Mouse (Mus musculus) activated CD4-positive, CD25-positive, alpha-beta regulatory T cell (primary cell): ENCODE data around the gene Stau1. TPM values are rescaled to one million over a fixed set of nuclear protein-coding genes. Genes with fewer than 3 reads are reported as not detected.

Experiments
- polyA plus RNA-seq, 2 experiments: library from polyadenylated mRNA; unstranded; fragments of 100-300 nt; shearing (Covaris generic); gene quantifications; one replicate each; pipeline ENCODE4 v1.2.1; 2017

The Stau1 gene
- 10 to 100 TPM; 59.4 to 62.8 TPM for polyA plus RNA-seq

DNA sequence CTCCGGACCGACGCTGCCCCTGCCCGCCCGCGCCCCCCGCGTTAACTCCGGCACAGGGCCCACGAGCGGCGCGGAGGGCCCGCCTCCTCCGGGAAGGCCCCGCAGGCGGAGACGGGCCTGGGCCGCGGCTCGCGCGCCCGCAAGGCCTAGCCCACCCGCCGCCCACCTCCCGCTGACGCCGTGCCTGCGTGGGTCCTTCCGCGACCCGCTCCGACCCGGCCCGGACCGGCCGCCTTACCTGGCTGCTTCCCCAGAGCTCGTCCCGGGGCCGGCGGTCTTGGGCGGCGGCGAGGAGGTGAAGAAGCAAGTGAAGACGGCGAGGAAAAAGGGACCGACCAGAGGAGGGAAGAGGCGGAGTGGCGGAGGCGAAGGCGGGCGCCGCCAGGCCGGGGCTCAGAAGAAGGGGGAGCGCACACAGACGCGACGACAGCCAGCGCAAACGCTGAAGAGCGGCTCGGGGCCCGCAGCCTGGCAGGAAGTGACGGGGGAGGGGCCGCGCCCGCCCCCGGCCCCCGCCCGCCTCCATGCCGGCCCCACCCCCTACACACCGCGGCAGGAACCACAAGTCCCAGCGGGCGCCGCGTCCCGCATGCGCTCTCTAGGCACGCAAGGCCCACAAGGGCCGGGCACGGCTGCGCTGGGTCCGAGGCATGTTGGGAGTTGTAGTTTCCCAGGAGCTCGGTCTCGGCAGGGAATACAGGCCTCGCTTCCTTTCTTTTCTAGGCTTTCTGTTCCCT, at the start of gene Stau1:
Gene Stau1 (minus strand): TSS at position 504 of the 737 bp plus-strand sequence.

DNA sequence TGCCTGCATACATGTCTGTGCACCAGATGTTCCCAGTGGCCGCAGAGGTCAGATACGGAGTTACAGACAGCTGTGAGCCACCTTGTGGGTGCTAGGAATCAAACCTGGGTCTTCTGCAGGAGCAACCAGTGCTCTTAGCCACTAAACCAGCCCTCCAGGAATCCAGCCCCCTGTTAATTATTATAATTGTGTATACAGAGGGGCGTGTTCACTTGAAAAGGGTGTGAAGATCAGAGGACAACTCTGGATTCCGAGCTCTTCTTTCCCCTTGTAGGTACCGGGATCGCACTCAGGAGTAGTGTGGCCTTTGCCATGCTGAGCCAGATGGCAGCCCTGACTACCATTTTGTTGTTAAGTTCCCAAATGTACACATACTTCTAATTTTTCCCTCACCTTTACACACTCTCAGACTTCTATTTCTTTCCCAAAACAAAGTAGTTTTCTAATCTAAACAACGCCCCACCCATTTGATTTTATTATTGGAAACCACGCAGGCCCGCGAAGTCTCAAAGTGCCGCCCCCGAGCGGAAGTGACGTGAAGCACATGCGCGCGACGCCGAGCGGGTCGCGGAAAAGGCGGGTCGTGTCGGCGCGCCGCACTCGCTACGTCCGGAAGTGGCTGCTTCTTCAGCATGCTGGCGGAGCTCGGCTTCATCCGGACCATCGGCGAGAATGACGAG, 18.7 kb upstream of the Stau1 start, which contains the start of gene Ddx27:
Gene Ddx27 (plus strand): TSS at position 492 of the 680 bp plus-strand sequence.

DNA sequence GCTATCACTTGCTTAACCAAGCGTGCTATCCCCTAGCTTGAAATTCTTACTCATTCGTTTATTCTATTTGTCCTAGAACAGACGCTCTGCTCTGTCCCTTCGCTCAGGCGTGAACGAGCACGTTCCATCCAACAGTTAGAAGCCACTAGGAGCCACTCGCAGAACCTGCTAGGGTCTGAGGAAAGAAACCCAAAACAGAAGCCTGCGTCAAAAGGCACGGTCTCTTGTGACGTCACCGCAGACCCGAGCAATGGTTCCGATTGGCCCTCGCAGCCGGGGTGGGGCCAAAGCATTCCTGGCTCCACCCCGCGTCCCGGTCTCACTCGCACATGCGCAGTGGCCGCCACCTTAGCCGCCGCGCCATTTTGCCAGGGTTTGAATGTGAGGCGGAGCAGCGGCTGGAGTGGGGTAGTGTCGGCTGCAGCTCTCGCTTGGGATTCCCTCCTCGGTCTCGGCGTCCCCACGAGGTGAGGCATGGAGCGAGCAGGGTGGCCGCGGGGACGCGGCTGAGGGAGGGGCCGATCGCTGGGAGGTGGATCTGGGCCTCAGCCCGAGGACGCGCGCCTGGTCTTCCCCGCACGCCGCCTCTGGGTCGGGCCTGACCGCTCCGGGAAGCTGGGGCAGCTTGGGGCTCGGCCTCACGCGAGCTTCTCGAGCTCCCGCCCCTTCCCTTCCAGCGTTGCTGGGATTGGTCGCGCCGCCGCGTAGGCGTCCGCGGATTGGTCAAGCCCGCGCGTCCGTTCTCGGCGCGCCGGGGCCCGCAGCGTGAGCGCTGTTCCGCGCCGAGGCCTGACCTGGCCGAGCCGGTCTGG, 90.2 kb downstream of the Stau1 start, which contains the start of gene Cse1l:
Gene Cse1l (plus strand): TSS at position 330 of the 812 bp plus-strand sequence.

Other genes with a start within 250 kb of the Stau1 start
- 10 to 100 TPM in 1 of 2 experiments, 1 to 10 TPM in 1; 8.3 to 10.3 TPM for gene Trp53rkb, start 203.8 kb downstream of the Stau1 start, polyA plus RNA-seq
- 10 to 100 TPM in 1 of 2 experiments, 1 to 10 TPM in 1; 9.8 to 18.4 TPM for gene Arfgef2, start 190.7 kb downstream of the Stau1 start, polyA plus RNA-seq
- 10 to 100 TPM; 57.2 to 85.9 TPM for gene Cse1l, start 90.3 kb downstream of the Stau1 start, polyA plus RNA-seq
- gene Ddx27, start 18.9 kb upstream of the Stau1 start, polyA plus RNA-seq, result 10 to 100 TPM; 66.1 to 72.9 TPM
- gene Znfx1, start 66.7 kb upstream of the Stau1 start, polyA plus RNA-seq, result 10 to 100 TPM; 32.1 to 47.9 TPM
- under 1 TPM; 0.57 to 0.69 TPM for gene Kcnb1, start 193.9 kb upstream of the Stau1 start, polyA plus RNA-seq
- not detected for gene Ptgis, start 244.3 kb upstream of the Stau1 start, polyA plus RNA-seq